Mouse (Mus musculus): ENCODE data around the gene Slit3.

Slit3 gene

GRCm38 (mm10) chr11:35198537-35199088 lies 77.6 kb downstream of the Slit3 start:
- DNase-seq (ENCODE audit: low spot score) = no peak

GRCm38 (mm10) chr11:35202332-35202731 lies 81.3 kb downstream of the Slit3 start:
- DNase-seq (ENCODE audit: low spot score) = no peak

GRCm38 (mm10) chr11:35203673-35204072 lies 82.6 kb downstream of the Slit3 start:
- no peak for DNase-seq (ENCODE audit: low spot score)

- no peak for DNase-seq (ENCODE audit: low spot score)
Measured at GRCm38 (mm10) chr11:35204084-35204483, 83.1 kb downstream of the Slit3 start.

GRCm38 (mm10) chr11:35210728-35211682 lies 90.0 kb downstream of the Slit3 start:
- DNase-seq (ENCODE audit: low spot score) = peak; percentile 13

GRCm38 (mm10) chr11:35224025-35224424 lies 103.0 kb downstream of the Slit3 start:
- no peak for DNase-seq (ENCODE audit: low spot score)

GRCm38 (mm10) chr11:35231361-35232090 lies 110.5 kb downstream of the Slit3 start:
- DNase-seq (ENCODE audit: low spot score) = peak; percentile 55

GRCm38 (mm10) chr11:35232321-35232720 lies 111.3 kb downstream of the Slit3 start:
- DNase-seq (ENCODE audit: low spot score) = peak; percentile 40

GRCm38 (mm10) chr11:35241379-35241778 lies 120.4 kb downstream of the Slit3 start:
- no peak for DNase-seq (ENCODE audit: low spot score)

GRCm38 (mm10) chr11:35243597-35243996 lies 122.6 kb downstream of the Slit3 start:
- no peak for DNase-seq (ENCODE audit: low spot score)

GRCm38 (mm10) chr11:35244526-35244925 lies 123.5 kb downstream of the Slit3 start:
- DNase-seq (ENCODE audit: low spot score) = peak; percentile 24

GRCm38 (mm10) chr11:35246623-35247022 lies 125.6 kb downstream of the Slit3 start:
- DNase-seq (ENCODE audit: low spot score) = no peak

- no peak for DNase-seq (ENCODE audit: low spot score)
Measured at GRCm38 (mm10) chr11:35248088-35248487, 127.1 kb downstream of the Slit3 start.

- no peak for DNase-seq (ENCODE audit: low spot score)
Measured at GRCm38 (mm10) chr11:35250871-35251418, 129.9 kb downstream of the Slit3 start.

GRCm38 (mm10) chr11:35251910-35252309 lies 130.9 kb downstream of the Slit3 start:
- peak; percentile 65 for DNase-seq (ENCODE audit: low spot score)

GRCm38 (mm10) chr11:35257351-35257750 lies 136.3 kb downstream of the Slit3 start:
- no peak for DNase-seq (ENCODE audit: low spot score)

- DNase-seq (ENCODE audit: low spot score) = no peak
Measured at GRCm38 (mm10) chr11:35261562-35262087, 140.6 kb downstream of the Slit3 start.

- DNase-seq (ENCODE audit: low spot score) = peak; percentile 31
Measured at GRCm38 (mm10) chr11:35262289-35262941, 141.4 kb downstream of the Slit3 start.

- DNase-seq (ENCODE audit: low spot score) = no peak
Measured at GRCm38 (mm10) chr11:35264749-35265148, 143.7 kb downstream of the Slit3 start.

GRCm38 (mm10) chr11:35270396-35270795 lies 149.4 kb downstream of the Slit3 start:
- DNase-seq (ENCODE audit: low spot score) = no peak

- DNase-seq (ENCODE audit: low spot score) = no peak
Measured at GRCm38 (mm10) chr11:35273416-35273815, 152.4 kb downstream of the Slit3 start.

- no peak for DNase-seq (ENCODE audit: low spot score)
Measured at GRCm38 (mm10) chr11:35274036-35274435, 153.0 kb downstream of the Slit3 start.
